Mouse (Mus musculus): ENCODE measurements around the gene Yaf2.

DNA sequence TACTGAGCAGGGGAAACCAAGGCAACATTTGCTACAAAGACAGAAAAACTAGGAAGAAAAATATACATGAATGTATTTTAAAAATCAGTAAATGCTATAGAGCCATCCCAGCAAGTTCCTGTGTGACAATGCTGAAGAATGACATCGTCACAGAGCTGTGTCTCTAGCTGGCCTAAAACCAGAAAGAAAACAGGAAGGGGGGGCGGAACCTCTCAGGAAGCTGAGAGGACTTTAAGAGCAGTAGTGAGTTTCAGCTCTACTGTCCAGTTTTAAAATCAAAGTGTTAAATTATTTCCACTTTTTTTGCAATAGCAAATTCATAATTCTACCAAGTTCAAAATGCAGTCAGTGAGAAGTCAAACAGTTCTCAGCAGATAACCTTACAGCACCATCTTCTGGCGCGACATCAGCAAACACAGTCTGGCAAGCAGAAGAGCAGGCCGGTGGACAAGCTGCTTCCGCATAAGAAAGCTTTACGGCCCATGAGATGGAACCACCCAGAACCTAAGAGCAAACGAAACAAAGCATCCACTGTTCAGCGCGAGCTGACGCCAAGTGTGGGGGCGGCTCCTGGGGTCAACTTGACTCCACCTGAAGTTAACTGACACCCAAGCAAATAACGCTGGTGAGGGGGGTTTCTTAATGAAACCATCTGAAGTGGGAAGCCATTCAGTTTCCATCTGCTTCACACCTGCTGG lies 85.0 kb downstream of the Yaf2 start:
- TF ChIP-seq CTCF (IDR thresholded peaks at IDR 0.05; ENCODE audit: borderline replicate concordance, insufficient read depth, low read length), result no peak
- TF ChIP-seq POLR2A (IDR thresholded peaks at IDR 0.05; ENCODE audit: low read depth, low read length), result no peak

All from embryonic fibroblast, embryonic 13.5 days (primary cell).